Mouse (Mus musculus): ENCODE results near the gene Hip1.

Hip1 gene

GRCm38 (mm10) chr5:135442430-135442829 is 102.5 kb downstream of the Hip1 start:
- DNase-seq (ENCODE audit: low spot score in 2 of 2): no peak

GRCm38 (mm10) chr5:135435039-135435438 is 109.9 kb downstream of the Hip1 start:
- no peak for DNase-seq (ENCODE audit: low spot score in 2 of 2)

- no peak for DNase-seq (ENCODE audit: low spot score in 2 of 2)
Observed at GRCm38 (mm10) chr5:135433861-135434260, 111.1 kb downstream of the Hip1 start.

GRCm38 (mm10) chr5:135431111-135431510 is 113.8 kb downstream of the Hip1 start:
- DNase-seq (ENCODE audit: low spot score in 2 of 2): no peak

GRCm38 (mm10) chr5:135428786-135429185 is 116.1 kb downstream of the Hip1 start:
- DNase-seq (ENCODE audit: low spot score in 2 of 2): no peak

- no peak for DNase-seq (ENCODE audit: low spot score in 2 of 2)
Observed at GRCm38 (mm10) chr5:135410266-135410665, 134.7 kb downstream of the Hip1 start.

GRCm38 (mm10) chr5:135408114-135408513 is 136.8 kb downstream of the Hip1 start:
- DNase-seq (ENCODE audit: low spot score in 2 of 2): no peak

- DNase-seq (ENCODE audit: low spot score in 2 of 2): no peak
Observed at GRCm38 (mm10) chr5:135405437-135405836, 139.5 kb downstream of the Hip1 start.

- DNase-seq (ENCODE audit: low spot score in 2 of 2): peak; percentile 35 to 71
Observed at GRCm38 (mm10) chr5:135404623-135405022, 140.3 kb downstream of the Hip1 start.

GRCm38 (mm10) chr5:135400244-135400643 is 144.7 kb downstream of the Hip1 start:
- DNase-seq (ENCODE audit: low spot score in 2 of 2): peak in 1 of 2 experiments; percentile 82

- DNase-seq (ENCODE audit: low spot score in 2 of 2): no peak
Observed at GRCm38 (mm10) chr5:135399382-135399781, 145.5 kb downstream of the Hip1 start.

- DNase-seq (ENCODE audit: low spot score in 2 of 2): peak in 1 of 2 experiments; percentile 36
Observed at GRCm38 (mm10) chr5:135395826-135396225, 149.1 kb downstream of the Hip1 start.

- peak; percentile 58 to 79 for DNase-seq (ENCODE audit: low spot score in 2 of 2)
Observed at GRCm38 (mm10) chr5:135394004-135394823, 150.7 kb downstream of the Hip1 start, which contains the start of gene Pom121. Gene Pom121, minus strand, starts transcription at chr5:135394546.

- DNase-seq (ENCODE audit: low spot score in 2 of 2): no peak
Observed at GRCm38 (mm10) chr5:135383771-135384170, 161.1 kb downstream of the Hip1 start.

- no peak for DNase-seq (ENCODE audit: low spot score in 2 of 2)
Observed at GRCm38 (mm10) chr5:135382746-135383145, 162.2 kb downstream of the Hip1 start.

GRCm38 (mm10) chr5:135381356-135381925 is 163.5 kb downstream of the Hip1 start:
- DNase-seq (ENCODE audit: low spot score in 2 of 2): no peak

GRCm38 (mm10) chr5:135380681-135381080 is 164.2 kb downstream of the Hip1 start:
- DNase-seq (ENCODE audit: low spot score in 2 of 2): no peak

- no peak for DNase-seq (ENCODE audit: low spot score in 2 of 2)
Observed at GRCm38 (mm10) chr5:135376341-135376740, 168.6 kb downstream of the Hip1 start.

- peak in 1 of 2 experiments; percentile 21 for DNase-seq (ENCODE audit: low spot score in 2 of 2)
Observed at GRCm38 (mm10) chr5:135375167-135375566, 169.8 kb downstream of the Hip1 start.

- DNase-seq (ENCODE audit: low spot score in 2 of 2): no peak
Observed at GRCm38 (mm10) chr5:135373601-135374000, 171.3 kb downstream of the Hip1 start.

GRCm38 (mm10) chr5:135371195-135371594 is 173.7 kb downstream of the Hip1 start:
- DNase-seq (ENCODE audit: low spot score in 2 of 2): no peak

GRCm38 (mm10) chr5:135369787-135370654 is 174.9 kb downstream of the Hip1 start, which contains the start of gene Nsun5:
Gene Nsun5, plus strand, starts transcription at chr5:135369953.
- DNase-seq (ENCODE audit: low spot score in 2 of 2): peak; percentile 75 to 95

Measured in left cerebral cortex, adult 9 months (tissue).